Mouse (Mus musculus): ENCODE data around the gene Ccni. TPM values are rescaled to one million over a fixed set of nuclear protein-coding genes. Genes with fewer than 3 reads are reported as not detected.

Gene Ccni
- polyA plus RNA-seq, 1 experiment, result not detected

- 16% methylated on average over 2 of the region's 2 CpGs for WGBS
- Histone ChIP-seq H3K4me1 (ENCODE audit: control insufficient read depth, insufficient read depth, low read length) (peaks cover 2% of the 10 kb centered on the region; the same call in 1 of the 2 replicates), H3K4me3 (ENCODE audit: insufficient read depth, low read depth, low read length) (no peak overlapping the region), H3K27ac (ENCODE audit: insufficient read depth, low read depth, low read length) (no peak overlapping the region)
- no peak for TF ChIP-seq POLR2A (IDR thresholded peaks at IDR 0.05; ENCODE audit: insufficient read depth, low read depth, low read length)
- TF ChIP-seq CTCF (IDR thresholded peaks at IDR 0.05; ENCODE audit: insufficient read depth, low read depth, low read length), result no peak
These were observed 26.0 kb downstream of the Ccni start for GRCm38 (mm10) chr5:93180252-93180651.

- TF ChIP-seq CTCF (IDR thresholded peaks at IDR 0.05; ENCODE audit: insufficient read depth, low read depth, low read length) (no peak), POLR2A (IDR thresholded peaks at IDR 0.05; ENCODE audit: insufficient read depth, low read depth, low read length) (no peak)
- H3K4me3 ChIP-seq (ENCODE audit: insufficient read depth, low read depth, low read length), result no peak overlapping the region
- no peaks in the 10 kb centered on the region for H3K4me1 ChIP-seq (ENCODE audit: control insufficient read depth, insufficient read depth, low read length)
- H3K27ac ChIP-seq (ENCODE audit: insufficient read depth, low read depth, low read length), result no peak overlapping the region
- 68% methylated on average over 6 of the region's 6 CpGs for WGBS
These were observed 27.7 kb downstream of the Ccni start for GRCm38 (mm10) chr5:93178616-93179015.

GRCm38 (mm10) chr5:93174675-93175074 lies 31.6 kb downstream of the Ccni start:
- no peaks in the 10 kb centered on the region for H3K4me1 ChIP-seq (ENCODE audit: control insufficient read depth, insufficient read depth, low read length)
- no peak overlapping the region for H3K27ac ChIP-seq (ENCODE audit: insufficient read depth, low read depth, low read length)
- no peak overlapping the region for H3K4me3 ChIP-seq (ENCODE audit: insufficient read depth, low read depth, low read length)
- TF ChIP-seq CTCF (IDR thresholded peaks at IDR 0.05; ENCODE audit: insufficient read depth, low read depth, low read length) (no peak), POLR2A (IDR thresholded peaks at IDR 0.05; ENCODE audit: insufficient read depth, low read depth, low read length) (no peak)
- 85% methylated on average over 6 of the region's 6 CpGs for WGBS

- TF ChIP-seq CTCF (IDR thresholded peaks at IDR 0.05; ENCODE audit: insufficient read depth, low read depth, low read length), result no peak
- TF ChIP-seq POLR2A (IDR thresholded peaks at IDR 0.05; ENCODE audit: insufficient read depth, low read depth, low read length), result no peak
- no peaks in the 10 kb centered on the region for H3K4me1 ChIP-seq (ENCODE audit: control insufficient read depth, insufficient read depth, low read length)
- no peak overlapping the region for H3K4me3 ChIP-seq (ENCODE audit: insufficient read depth, low read depth, low read length)
- no peak overlapping the region for H3K27ac ChIP-seq (ENCODE audit: insufficient read depth, low read depth, low read length)
- WGBS, result 63% methylated on average over 6 of the region's 6 CpGs
These were observed 33.8 kb downstream of the Ccni start for GRCm38 (mm10) chr5:93172536-93172935.

- H3K4me3 ChIP-seq (ENCODE audit: insufficient read depth, low read depth, low read length), result no peak overlapping the region
- TF ChIP-seq POLR2A (IDR thresholded peaks at IDR 0.05; ENCODE audit: insufficient read depth, low read depth, low read length), result no peak
- TF ChIP-seq CTCF (IDR thresholded peaks at IDR 0.05; ENCODE audit: insufficient read depth, low read depth, low read length), result no peak
- no peak overlapping the region for H3K27ac ChIP-seq (ENCODE audit: insufficient read depth, low read depth, low read length)
- H3K4me1 ChIP-seq (ENCODE audit: control insufficient read depth, insufficient read depth, low read length), result no peaks in the 10 kb centered on the region
- 97% methylated on average over 15 of the region's 15 CpGs for WGBS
These were observed 34.9 kb downstream of the Ccni start for GRCm38 (mm10) chr5:93171420-93171819.

GRCm38 (mm10) chr5:93168654-93169053 lies 37.6 kb downstream of the Ccni start:
- 79% methylated on average over 6 of the region's 6 CpGs for WGBS
- H3K4me1 ChIP-seq (ENCODE audit: control insufficient read depth, insufficient read depth, low read length), result no peaks in the 10 kb centered on the region
- no peak overlapping the region for H3K27ac ChIP-seq (ENCODE audit: insufficient read depth, low read depth, low read length)
- TF ChIP-seq POLR2A (IDR thresholded peaks at IDR 0.05; ENCODE audit: insufficient read depth, low read depth, low read length) (no peak), CTCF (IDR thresholded peaks at IDR 0.05; ENCODE audit: insufficient read depth, low read depth, low read length) (no peak)
- H3K4me3 ChIP-seq (ENCODE audit: insufficient read depth, low read depth, low read length), result no peak overlapping the region

- Histone ChIP-seq H3K4me3 (ENCODE audit: insufficient read depth, low read depth, low read length) (no peak overlapping the region), H3K4me1 (ENCODE audit: control insufficient read depth, insufficient read depth, low read length) (no peaks in the 10 kb centered on the region), H3K27ac (ENCODE audit: insufficient read depth, low read depth, low read length) (no peak overlapping the region)
- no peak for TF ChIP-seq CTCF (IDR thresholded peaks at IDR 0.05; ENCODE audit: insufficient read depth, low read depth, low read length)
- no peak for TF ChIP-seq POLR2A (IDR thresholded peaks at IDR 0.05; ENCODE audit: insufficient read depth, low read depth, low read length)
- WGBS, result 86% methylated on average over 11 of the region's 11 CpGs
These were observed 38.3 kb downstream of the Ccni start for GRCm38 (mm10) chr5:93167919-93168516.

GRCm38 (mm10) chr5:93163541-93163940 lies 42.8 kb downstream of the Ccni start:
- 65% methylated on average over 3 of the region's 3 CpGs for WGBS
- Histone ChIP-seq H3K27ac (ENCODE audit: insufficient read depth, low read depth, low read length) (no peak overlapping the region), H3K4me1 (ENCODE audit: control insufficient read depth, insufficient read depth, low read length) (no peaks in the 10 kb centered on the region), H3K4me3 (ENCODE audit: insufficient read depth, low read depth, low read length) (no peak overlapping the region)
- TF ChIP-seq CTCF (IDR thresholded peaks at IDR 0.05; ENCODE audit: insufficient read depth, low read depth, low read length), result no peak
- TF ChIP-seq POLR2A (IDR thresholded peaks at IDR 0.05; ENCODE audit: insufficient read depth, low read depth, low read length), result no peak

- Histone ChIP-seq H3K4me3 (ENCODE audit: insufficient read depth, low read depth, low read length) (no peak overlapping the region), H3K27ac (ENCODE audit: insufficient read depth, low read depth, low read length) (no peak overlapping the region), H3K4me1 (ENCODE audit: control insufficient read depth, insufficient read depth, low read length) (peaks cover 20% of the 10 kb centered on the region)
- TF ChIP-seq POLR2A (IDR thresholded peaks at IDR 0.05; ENCODE audit: insufficient read depth, low read depth, low read length) (no peak), CTCF (IDR thresholded peaks at IDR 0.05; ENCODE audit: insufficient read depth, low read depth, low read length) (no peak)
- 58% methylated on average over 11 of the region's 11 CpGs for WGBS
These were observed 51.9 kb downstream of the Ccni start for GRCm38 (mm10) chr5:93154401-93154800.

All from olfactory bulb, adult 2 months (tissue).